Mouse (Mus musculus) cerebellum, adult 9-11 months (tissue): ENCODE measurements around the gene Adam8.

Experiments used
- DNase-seq: peaks from one replicate; pipeline ENCODE4 v3.0.0; 2022

Gene Adam8

DNA sequence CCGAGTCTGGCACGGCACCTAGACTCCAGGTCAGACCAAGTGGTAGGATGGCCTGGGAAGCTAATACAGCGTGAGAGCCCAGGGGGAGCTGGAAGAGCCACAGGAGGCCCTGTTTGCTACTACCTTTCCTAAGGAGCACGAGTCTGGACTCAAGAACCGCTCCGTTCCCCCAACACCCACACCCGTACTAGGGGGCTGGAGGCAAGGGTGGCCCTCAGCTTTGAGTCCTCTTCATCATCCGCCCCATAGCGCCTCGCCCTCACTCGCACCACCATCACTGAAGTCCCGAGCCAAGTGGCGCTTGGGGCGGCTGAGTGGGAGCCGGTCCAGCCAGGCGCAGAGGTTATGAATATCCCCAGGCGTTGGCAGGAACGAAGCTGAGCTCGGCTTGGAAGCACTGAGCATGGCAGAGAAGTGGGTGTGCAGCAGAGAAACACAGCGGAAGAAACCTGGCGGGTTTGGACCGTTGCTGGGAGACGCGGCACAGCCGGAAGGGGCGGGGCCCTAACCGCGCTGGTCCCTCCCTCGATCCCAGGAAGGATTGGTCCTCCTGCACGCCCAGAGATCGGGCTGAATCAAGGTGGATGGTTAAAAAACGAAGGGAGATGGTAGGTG is 14.0 kb downstream of the Adam8 start, which contains the start of gene 6430531B16Rik:
Gene 6430531B16Rik, minus strand, starts transcription at position 478 of the 615 bp plus-strand sequence.
- peak; percentile 84 for DNase-seq

DNA sequence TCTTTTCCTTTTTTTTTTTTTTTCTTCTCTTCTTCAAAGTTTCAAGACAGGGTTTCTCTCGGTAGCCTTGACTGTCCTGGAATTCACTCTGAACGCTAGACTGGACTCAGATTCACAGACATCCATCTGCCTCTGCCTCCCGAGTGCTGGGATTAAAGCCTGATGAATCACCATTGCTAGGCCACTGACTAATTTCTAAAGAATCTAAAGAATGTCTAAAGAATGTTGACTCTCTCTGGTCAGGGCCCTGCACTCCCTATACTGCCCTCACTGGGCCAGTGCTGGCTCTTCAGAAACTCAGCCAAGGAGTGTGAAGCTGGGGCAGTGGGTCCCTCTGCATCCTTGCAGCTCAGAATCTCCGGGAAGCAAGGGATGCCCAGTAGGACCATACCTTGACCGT is 16.9 kb downstream of the Adam8 start:
- no peak for DNase-seq

DNA sequence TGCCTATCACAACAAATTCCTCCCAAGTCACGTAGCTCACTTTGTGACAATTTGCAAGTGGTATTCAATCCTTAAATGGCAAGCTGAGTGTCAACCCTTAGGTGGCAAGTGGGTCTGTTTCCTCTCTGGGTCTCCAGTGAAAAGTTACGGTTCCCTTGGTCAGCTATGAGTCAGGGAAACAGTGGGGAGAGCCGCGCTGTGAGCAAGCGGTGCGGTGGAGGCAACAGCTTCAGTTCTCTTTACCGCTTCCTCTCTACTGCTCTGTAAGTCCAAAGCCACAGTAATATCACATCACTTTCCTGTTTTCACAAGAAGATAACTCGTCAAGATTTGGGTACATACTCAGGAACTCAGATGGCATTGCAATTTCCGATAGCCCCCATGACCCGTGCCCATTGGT is 18.1 kb downstream of the Adam8 start:
- DNase-seq = no peak

DNA sequence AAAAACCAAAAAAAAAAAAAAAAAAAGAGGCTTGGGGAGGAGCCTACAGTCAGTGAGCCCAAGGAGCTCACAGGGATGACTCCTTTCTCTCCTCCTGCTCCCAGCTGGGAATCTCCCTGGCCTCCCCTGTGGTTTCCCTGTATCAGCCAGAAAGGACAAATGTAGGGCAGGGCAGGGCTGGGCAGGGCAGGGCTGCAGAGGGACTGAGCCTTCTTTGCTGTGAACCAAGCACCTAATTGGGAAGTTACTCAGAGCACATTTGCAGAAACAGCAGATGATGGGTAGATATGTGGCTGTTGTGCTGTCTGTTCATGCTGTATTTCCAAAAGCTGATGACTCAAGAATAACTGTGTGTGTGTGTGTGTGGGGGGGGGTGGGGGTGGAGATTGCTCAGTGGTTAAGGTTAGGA is 19.4 kb downstream of the Adam8 start:
- DNase-seq = no peak

DNA sequence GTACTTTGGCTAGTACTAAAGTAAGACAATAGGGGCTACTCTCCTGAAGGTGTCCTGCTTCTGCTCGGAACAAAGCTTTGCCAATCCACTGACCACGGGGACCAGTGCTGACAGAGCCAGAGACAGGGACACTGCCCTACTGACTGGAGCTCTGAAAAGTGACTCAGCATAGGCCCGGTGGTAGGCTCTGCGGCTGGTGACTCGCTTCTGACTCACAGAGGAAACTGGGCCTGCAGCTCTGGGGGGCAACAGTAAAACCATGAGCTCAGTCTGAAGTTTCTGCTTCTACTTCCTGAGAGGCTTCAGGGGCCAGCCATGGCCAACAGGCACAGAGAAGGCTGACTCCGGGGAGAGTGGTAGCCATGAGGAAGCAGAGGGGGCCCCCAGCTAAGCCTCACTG is 20.9 kb downstream of the Adam8 start:
- no peak for DNase-seq

DNA sequence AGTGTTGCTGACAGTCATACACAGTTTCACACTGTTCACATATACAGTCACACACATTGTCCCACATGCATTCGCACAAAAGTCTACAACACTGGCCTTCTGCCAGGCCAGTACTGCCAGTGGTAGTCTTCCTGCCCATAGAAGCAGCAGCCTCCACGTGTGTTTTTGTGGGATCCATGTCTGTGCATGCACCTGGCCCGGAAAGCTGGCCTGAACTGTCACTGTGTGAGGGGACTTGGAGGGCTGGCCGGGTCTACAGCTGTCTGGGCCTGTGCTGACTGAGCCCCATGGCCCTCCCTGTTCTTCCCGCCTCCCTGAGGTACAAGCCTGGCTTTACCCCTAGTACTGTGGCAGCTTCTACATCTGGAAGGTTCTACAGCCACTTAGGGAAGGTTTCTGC is 21.4 kb downstream of the Adam8 start:
- DNase-seq = no peak

DNA sequence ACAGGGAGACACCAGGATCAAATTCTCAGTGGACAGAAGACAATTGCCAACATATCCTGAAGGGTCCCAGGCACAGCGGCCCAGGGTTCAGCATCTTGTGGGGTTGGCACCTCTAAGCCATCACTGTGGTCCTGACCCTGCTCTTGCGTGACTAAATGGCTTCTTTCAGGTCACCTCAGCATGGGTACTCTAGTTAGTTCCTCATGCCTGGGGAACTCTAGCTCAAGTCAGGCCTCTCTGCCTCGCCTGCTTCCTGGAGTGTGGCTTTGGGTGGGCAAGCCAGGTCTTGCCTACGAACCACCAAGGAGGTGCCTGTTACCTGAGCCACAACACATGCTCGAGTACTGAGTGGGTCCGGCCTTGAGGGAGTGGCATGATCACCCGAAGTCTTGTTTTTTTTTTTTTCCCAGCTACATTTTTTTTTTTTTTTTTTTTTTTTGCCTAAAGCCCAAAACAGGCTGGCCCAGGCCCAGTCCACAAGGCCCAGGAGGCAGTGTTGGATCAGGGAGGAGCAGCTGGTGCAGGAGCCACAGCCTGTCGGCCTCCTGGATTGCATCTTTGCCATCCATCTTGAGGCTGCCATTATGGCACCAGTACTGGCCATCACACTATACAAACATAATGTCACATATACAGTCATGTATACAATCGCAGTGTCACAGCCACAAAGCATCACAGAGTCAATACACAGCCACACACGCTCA is 22.0 kb downstream of the Adam8 start:
- DNase-seq = no peak

DNA sequence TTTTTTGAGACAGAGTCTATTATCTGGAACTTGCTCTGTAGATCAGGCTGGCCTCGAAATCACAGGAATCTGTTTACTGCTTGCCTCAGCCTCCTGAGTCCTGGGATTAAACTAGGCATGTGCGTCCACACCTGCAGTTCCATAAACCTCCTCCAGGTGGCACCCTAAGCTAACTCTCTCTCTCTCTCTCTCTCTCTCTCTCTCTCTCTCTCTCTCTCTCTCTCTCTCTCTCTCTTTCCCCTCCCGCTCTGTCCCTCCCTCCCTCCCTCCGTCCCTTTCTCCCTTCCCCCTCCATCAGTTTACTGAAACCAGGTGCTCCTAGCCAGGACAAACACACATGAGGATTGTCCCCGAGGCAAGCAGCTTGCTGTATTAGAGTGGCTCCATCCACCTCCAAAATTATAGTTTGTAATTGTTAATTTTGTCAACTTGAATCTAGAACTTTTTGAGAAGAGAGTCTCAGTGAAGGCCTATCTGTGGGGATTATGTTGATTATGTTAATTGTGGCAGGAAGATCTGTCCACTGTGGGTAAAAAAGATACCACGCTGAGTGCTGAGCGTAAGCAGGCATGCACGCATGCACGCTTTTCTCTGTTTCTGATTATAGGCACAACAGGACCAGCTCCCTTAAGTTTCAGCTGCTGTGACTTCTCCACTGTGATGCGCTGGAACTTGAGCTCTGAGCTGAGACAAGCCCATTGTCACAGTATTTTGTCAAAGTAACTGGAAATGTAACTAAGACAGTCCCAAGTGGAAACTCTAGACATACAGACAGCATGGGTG is 22.8 kb downstream of the Adam8 start:
- peak; percentile 71 for DNase-seq

DNA sequence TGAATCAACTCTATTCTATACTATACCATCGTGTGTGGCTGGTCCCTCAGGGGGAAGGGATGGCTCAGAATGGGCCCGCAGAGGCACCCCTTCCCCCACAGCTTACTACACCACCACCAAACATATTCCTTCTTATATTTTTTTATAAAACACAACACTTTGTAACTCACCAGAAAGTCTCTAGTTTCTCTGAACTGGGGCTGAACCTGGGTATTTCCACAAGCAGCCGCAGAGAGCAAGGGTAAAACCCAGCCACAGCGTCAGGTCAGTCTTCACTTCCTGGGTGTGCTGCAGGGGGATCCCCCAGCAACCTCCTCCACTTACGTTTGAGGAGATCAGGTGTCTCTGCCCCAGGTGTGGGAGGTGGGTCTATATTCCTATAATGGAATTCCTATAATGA is 23.9 kb downstream of the Adam8 start:
- no peak for DNase-seq

DNA sequence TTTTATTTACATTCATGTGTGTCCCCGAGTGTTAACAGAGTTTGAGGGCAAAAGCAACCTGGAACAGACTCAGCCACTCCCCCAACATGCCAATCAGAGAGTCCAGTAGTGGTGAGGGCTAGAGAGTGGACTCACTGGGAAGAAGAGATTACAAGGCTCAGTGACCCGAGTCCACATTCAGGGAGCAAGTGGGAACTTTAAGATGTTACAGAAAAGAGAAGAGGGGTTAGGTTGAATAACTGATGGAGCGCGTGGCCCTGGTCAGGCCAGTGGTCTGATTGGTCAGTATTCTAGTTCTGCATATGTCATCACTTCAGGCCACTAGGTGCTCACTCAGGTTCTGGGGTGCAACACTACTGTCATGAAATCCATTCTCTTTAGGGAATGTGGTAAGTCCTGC is 25.2 kb downstream of the Adam8 start:
- DNase-seq = no peak

DNA sequence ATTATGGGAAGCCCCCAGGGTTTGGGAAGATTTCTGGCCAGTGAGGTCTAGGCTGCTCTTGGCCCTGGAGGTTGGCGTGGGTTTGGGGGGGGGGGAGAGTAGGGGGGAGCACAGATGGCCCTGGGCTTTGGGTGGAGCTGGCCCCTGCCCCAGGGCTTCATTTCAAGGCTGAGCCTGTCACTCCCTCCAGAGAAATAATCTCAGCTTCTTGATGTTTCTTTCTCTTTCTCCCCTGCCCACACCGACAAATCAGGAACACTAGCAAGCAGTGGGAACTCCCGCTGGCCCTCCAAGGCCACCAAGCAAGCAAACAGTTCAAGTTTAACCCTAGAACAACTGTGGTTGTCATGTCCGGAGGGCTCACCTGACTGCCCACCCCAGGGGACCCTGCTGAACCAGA is 28.5 kb downstream of the Adam8 start:
- no peak for DNase-seq

DNA sequence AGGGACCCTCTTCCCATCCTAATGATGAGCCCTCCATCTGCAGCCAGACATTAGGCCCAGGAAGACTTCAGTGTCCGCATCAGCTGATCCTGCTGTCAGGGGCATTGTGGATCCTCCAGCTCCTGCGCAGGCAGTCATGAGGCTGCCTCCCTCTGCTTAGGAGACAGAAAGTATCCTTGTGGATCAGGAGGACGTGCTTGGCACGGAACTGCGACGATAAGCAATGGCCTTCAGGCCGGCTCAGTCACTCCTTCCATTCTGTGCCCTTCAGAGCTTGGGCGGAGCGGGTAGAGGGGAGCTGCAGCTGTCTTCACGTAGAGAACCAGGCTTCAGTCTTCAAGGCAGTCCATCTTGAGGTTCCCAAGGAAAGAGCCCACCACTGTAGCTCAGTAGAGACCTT is 31.2 kb downstream of the Adam8 start:
- no peak for DNase-seq

DNA sequence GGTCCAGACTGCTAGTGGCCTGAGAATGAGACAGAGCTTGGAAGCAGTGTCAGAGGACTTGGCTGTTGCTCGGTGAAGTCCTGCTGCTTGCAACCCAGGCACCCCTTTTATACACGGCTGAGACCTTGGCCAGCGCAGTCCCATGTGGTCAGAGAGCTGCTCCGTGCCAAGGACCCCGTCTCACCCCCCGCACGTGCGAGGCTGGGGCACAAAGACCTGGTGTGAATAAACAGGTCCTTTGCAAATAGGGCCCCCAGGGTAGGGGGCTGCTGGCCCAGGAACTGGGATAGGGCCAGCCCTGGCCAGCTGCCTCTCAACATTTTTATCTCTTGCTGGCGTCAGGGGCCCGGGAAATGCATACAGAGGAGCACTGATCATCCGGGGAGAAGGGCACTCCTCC is 34.4 kb downstream of the Adam8 start:
- DNase-seq = no peak

DNA sequence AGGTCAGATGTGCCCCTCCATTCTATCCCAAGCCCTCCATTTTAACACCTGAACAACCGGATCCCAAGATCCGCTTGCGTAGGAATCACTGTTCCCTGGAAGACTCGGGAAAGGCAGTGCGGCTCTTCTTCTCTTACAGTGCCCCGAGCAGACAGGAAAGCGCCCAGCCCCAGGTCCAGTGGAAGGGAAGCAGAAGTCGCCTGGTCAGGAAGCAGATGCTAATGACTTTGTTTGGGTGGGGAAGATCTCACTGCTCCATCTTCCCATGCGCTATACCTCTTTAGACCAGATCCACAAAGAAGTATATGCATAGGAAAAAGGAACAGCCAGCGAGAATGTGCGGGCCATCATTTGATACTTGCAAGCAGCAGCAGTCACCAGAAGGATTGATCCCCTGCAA is 34.9 kb downstream of the Adam8 start:
- no peak for DNase-seq

DNA sequence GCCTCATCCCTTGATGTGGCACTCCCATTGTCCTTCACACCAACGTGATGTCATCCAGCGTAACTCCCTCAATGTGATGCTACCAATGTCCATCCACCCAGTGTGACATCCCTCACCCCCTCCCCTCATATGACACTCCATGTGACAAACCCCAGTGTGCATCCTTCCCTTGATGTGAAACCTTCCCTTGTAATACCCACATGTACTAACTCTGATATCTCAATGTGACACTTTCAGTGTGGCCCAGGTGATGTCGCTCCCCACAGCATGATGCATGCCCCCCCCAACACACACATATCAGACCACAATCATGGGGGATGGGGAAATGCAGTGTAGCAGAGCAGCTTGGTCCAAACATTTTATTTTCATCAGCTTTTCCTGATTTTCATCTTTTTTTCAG is 35.7 kb downstream of the Adam8 start:
- DNase-seq = no peak

DNA sequence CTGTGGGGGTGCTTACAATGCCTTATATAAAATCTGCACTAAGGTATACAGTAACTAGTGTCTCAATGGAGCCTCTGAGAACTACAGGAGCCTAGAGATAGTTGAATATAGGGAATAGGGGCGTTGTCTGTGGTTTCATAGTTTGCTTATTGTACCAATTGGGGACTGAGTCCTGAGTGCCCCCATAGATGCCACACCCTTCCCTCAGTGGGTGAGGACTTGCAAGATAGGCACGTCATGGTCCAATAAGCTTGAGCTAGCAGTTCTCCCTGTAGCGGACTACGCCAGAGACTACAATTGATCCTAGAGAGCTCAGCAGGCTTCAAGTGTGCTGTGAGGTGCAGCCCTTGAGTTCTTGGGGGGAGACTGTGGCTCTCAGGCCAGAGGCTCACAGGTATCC is 36.9 kb downstream of the Adam8 start:
- no peak for DNase-seq

DNA sequence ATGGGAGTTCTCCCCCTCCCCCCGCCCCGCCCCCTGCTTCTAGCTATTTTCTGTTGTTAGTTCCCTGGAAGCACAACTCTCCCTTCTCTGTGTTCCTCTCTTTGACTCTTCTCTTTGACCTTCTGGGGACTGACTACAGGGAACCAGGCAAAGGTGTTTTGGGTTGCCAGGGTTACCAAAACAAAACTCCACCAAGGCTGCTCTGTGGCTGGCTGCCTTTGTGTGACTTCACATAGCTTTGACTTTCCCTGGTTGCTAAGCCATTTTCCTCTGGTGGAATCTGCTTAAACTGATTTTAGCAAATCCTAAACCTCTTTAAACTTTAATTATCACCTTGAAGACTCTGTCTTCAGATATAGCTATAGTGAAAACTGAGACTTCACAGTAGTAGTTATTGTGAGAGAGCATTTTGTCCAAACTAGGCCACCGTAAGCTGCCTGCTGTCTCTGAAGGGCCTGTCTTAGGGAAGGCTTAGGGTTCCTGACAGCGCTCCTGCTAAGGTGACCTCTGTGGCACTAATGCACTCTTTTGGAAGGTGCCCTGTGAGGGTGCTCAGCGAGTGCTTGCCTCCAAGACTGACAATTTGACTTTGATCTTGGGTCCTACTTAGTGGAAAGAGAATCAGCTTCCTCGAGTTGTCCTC is 40.2 kb downstream of the Adam8 start:
- no peak for DNase-seq

DNA sequence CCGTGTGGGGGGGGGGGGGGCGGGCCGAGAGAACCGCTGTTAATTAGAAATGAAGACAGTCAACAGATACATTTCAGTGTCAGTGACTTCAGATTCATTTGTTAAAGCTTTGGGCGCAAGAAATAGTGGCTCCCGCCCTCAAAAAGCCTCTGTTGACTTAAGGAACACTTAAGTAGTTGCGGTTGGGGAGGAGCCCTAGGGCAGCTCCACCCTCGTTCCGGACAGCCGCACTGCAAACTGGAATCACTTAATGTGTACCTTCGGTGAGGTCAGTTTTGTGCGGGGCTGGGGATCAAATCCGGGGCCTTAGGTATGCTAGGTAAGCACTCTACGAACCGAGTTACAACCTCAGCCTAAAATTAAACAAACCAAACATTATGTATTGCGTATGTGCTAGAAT is 41.3 kb downstream of the Adam8 start:
- DNase-seq = no peak

DNA sequence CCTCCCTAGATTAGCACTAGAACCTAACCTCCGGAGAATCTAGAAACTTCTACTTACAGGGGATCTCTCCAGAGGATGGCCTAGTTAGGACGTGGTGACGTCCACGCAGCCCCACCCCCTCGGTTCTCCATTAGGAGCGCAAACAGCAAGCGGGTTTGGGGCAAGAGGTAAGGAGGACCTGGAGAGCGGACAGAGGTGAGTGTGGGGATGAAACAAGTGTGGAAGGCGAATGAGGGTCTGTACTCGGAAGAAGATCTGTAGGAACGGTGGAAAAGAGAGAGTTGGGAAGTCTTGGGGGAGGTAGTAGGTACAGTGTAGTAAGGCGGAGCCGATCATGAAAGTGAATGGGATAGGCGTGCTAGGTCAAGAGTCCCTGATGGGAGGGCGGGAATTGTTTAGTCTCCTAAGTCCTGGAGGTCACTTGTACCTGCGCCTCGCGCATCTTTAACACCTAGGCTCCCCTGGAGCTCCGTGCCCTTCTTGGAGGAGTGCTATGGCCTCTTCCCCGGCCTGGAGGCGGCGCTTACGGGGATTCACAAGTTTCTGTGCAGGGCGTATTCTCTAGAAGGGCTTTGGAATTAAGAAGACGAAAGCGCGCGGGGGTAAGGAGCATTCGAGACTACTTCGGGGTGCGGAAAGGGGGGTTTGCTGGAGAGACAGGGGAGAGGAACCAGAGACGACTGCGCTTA is 41.9 kb downstream of the Adam8 start:
- no peak for DNase-seq

DNA sequence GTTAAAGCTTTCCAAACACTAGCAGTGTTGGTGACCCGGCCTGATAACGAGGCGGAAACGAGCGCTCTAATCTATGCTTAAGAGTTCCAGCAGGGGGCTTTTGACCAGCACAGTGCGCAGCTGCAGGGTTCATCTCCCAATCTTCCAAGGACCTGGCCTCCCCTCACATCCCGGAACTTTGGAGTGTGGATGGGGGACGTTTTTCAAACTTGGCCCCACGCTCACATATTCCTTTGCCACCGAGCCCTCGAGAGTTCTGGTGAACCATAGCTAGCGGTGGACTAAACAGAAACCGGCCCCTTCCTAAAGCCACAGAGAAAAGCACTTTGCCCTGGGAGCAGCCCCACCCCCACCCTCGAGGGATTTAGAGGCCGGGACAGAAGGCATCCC is 42.5 kb downstream of the Adam8 start:
- no peak for DNase-seq

DNA sequence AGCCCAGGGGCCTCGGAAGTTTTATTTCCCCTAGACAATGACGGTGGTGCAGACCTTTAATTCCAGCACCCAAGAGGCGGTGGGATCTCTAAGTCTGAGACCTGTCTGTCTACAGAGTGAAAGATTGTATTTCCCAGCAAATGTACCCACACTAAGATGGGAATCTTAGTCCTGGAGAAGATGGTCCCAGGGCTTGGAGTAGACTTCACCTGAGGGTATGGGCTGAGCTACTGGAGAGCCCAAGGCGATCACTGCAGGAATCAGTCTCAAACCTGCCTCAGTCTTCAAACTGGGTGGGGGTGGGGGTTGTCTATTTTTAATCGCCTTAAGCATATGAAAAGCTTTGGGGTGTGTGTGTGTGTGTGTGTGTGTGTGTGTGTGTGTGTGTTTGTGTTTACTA is 46.3 kb downstream of the Adam8 start:
- no peak for DNase-seq

DNA sequence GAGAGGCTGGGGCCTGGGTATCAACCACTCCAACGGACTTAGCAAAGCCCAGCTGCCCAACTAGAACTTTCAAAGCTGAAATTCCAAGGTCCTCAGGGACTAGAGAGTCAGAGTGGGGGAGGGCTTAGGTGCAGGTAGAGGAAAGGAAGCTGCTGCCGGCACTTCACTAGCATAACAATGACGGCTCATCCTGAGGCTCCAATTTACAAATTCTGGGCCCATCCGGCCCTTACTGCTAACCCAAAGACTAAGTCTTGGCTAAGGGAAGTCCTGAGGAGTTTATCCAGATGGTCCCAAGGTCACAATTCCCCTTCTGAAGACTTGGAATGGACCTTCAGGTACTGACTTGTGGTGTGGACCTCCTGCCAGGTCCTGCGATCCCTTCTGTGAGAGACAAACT is 46.8 kb downstream of the Adam8 start:
- DNase-seq = no peak
